Mouse (Mus musculus): ENCODE results near the gene Galnt11. TPM values are rescaled to one million over a fixed set of nuclear protein-coding genes. Genes with fewer than 3 reads are reported as not detected.

The Galnt11 gene
- total RNA-seq, 2 experiments from 2014 or later = 10.9 to 13.0 TPM

DNA sequence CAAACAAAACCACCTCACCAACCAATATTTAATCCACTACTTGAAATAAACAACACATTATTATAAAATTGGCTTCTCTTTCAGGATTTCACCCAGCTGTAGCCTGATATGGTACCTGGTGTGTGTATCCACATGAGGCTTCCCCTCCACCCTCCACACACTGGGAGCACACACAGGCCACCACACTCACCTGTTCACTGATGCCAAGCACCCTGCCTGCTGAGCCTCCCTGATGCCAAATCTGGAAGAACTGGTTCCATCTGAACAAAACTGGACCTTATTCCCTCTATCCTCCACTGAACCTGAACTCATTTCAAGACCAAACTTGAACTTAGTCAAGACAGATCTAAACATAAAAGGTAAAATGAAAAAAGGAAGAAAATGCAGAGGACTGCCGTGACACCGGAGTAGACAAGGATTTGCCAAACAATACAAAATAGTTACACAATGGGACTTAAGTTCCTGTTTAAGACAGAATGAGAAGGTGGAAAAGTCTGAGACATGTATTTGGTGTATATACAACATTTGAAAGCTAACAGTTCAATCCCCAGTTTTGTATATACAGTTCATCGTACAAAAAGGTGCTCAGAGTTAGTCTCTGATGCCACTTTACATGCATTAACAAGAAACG is 46.7 kb downstream of the Galnt11 start:
- Histone ChIP-seq H3K4me3 (no peak overlapping the region), H3K27ac (no peak overlapping the region)
- TF ChIP-seq CTCF (IDR thresholded peaks at IDR 0.05) = no peak
- no peak for DNase-seq
- intact Hi-C loops (cut with DNase I) = no loop called here

DNA sequence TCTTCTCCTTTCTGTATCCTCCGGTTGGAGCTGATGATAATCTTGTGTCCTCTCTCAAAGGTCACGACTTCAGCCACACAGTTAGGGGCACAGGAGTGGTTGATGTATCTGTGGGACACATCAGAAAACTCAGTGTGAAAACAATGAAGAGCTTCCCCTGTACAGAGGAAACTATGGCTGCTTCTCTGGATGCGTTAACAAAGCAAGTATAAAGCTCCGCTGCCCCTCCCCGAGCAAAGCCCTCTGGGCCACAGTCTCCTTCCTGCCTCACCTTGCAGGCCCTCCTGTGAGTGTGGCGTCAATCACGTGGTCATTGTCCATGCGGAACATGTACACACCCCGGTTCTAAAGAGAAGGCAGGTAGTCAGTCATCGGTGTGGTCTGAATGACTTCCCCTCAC is 53.9 kb downstream of the Galnt11 start:
- TF ChIP-seq CTCF (IDR thresholded peaks at IDR 0.05) = no peak
- intact Hi-C loops (cut with DNase I) = loop anchor here (5.0 kb wide), 1 partner anchor 87 kb away; no protein-coding TSS in a partner anchor
- Histone ChIP-seq H3K27ac (no peak overlapping the region), H3K4me3 (no peak overlapping the region)
- no peak for DNase-seq

DNA sequence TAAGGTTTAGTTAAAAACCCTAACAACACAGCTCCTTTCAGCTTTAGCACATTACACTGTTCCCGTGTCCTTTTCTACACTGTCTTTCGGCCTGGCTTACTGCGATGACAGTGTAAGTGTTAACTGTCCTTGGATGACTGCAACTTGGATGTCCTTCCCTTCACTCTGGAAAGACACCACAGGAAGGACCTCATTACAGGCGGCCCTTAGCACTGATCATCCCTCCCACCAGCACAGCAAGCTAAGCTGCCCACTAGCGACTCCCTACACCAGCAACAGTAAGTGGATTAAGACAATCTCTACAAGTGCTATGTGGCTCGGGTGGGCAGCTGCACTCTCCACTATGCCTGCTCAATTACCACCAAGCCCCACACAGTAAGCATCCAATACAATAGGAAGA is 54.7 kb downstream of the Galnt11 start:
- intact Hi-C loops (cut with DNase I) = loop anchor here (5.0 kb wide), 1 partner anchor 86 kb away; no protein-coding TSS in a partner anchor
- no peak overlapping the region for H3K27ac ChIP-seq
- H3K4me3 ChIP-seq = no peak overlapping the region
- no peak for DNase-seq
- no peak for TF ChIP-seq CTCF (IDR thresholded peaks at IDR 0.05)

GRCm38 (mm10) chr5:25283988-25284387 is 62.3 kb downstream of the Galnt11 start:
- no peak overlapping the region for H3K4me3 ChIP-seq
- no peak for DNase-seq
- intact Hi-C loops (cut with DNase I) = no loop called here

GRCm38 (mm10) chr5:25296830-25297229 is 75.1 kb downstream of the Galnt11 start:
- DNase-seq = peak; percentile 29
- Histone ChIP-seq H3K4me3 (no peak overlapping the region), H3K27ac (0 out of 2 replicates have a peak overlapping the region, but pooled peaks have one; percentile 9)
- intact Hi-C loops (cut with DNase I) = loop anchor here (5.0 kb wide), 1 partner anchor 50 kb away; no protein-coding TSS in a partner anchor
- TF ChIP-seq CTCF (IDR thresholded peaks at IDR 0.05) = no peak

More at GRCm38 (mm10) chr5:25283988-25284387, 62.3 kb downstream of the Galnt11 start:
- TF ChIP-seq CTCF (IDR thresholded peaks at IDR 0.05) = no peak
- no peak overlapping the region for H3K27ac ChIP-seq

- intact Hi-C loops (cut with DNase I) = no loop called here
- no peak for DNase-seq
- H3K4me3 ChIP-seq = no peak overlapping the region
- no peak for TF ChIP-seq CTCF (IDR thresholded peaks at IDR 0.05)
- no peak overlapping the region for H3K27ac ChIP-seq
Observed at GRCm38 (mm10) chr5:25310226-25310625, 88.5 kb downstream of the Galnt11 start.

GRCm38 (mm10) chr5:25313881-25314280 is 92.2 kb downstream of the Galnt11 start:
- TF ChIP-seq CTCF (IDR thresholded peaks at IDR 0.05) = no peak
- H3K27ac ChIP-seq = 0 out of 2 replicates have a peak overlapping the region, but pooled peaks have one; percentile 17
- DNase-seq = peak; percentile 66
- no peak overlapping the region for H3K4me3 ChIP-seq
- intact Hi-C loops (cut with DNase I) = no loop called here

Other genes starting within 250 kb of the Galnt11 start
- gene Prkag2, start 121.3 kb upstream of the Galnt11 start, total RNA-seq (2021) = 10 to 100 TPM; 10.7 to 11.0 TPM
- not detected for gene Galntl5, start 40.4 kb upstream of the Galnt11 start, total RNA-seq (2021)
- gene E130116L18Rik, start 1.2 kb downstream of the Galnt11 start, total RNA-seq (2021) = not detected